Mouse (Mus musculus): ENCODE data around the gene Ermard. TPM values are rescaled to one million over a fixed set of nuclear protein-coding genes. Genes with fewer than 3 reads are reported as not detected.

The Ermard gene
- polyA plus RNA-seq (2012; rRNA removed), result 69.0 and 96.8 TPM in 2 replicates

DNA sequence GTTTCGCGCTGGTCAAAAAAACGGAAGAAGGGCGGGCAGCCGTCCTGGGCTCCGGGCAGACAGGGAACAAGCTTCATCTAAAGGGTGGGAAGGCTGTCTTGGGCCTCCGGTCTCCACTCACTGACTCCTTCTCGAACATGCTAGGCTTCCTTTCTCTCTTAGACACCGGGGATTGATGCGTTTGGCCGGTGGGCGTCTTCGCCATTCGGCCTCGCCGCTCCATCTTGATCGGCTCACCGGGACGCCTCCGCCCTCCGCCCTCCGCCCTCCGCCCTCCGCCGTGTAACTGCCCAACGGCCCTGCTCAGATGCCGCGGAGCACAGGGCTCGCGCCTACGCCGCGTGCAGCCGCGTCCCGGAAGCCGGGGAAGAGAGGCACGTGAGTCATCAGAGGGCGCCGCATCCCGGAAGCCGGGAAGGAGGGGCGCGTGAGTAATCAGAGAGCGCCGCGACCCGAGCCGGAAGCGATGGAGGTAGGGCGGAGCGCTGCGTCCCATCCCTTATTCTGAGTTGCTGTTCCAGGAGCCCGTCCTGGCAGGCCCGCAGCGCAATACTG is at the start of gene Ermard, which contains the start of the genes Tcte3 and Gm3448:
Ermard (plus strand) TSS at position 34 of the 555 bp plus-strand sequence.
Tcte3 (minus strand) TSS at position 314 of the 555 bp plus-strand sequence.
Gm3448 (minus strand) TSS at position 363 of the 555 bp plus-strand sequence.

DNA sequence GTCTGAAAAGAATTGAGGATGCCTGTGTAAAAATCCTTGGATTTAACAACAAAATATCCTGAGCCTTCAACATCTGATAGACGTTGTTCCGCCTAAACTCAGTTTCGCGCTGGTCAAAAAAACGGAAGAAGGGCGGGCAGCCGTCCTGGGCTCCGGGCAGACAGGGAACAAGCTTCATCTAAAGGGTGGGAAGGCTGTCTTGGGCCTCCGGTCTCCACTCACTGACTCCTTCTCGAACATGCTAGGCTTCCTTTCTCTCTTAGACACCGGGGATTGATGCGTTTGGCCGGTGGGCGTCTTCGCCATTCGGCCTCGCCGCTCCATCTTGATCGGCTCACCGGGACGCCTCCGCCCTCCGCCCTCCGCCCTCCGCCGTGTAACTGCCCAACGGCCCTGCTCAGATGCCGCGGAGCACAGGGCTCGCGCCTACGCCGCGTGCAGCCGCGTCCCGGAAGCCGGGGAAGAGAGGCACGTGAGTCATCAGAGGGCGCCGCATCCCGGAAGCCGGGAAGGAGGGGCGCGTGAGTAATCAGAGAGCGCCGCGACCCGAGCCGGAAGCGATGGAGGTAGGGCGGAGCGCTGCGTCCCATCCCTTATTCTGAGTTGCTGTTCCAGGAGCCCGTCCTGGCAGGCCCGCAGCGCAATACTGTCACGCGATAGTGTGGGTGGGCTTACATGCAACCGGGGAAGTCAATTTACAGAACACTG is 31.1 kb upstream of the Ermard start, which contains the start of gene Gm3435:
Gm3435 (plus strand) TSS at position 471 of the 708 bp plus-strand sequence.

Other genes with a start within 250 kb of the Ermard start
- gene Wdr27, start 98.0 kb upstream of the Ermard start, polyA plus RNA-seq (2012; rRNA removed), result 2.0 and 3.8 TPM in 2 replicates
- gene 1600012H06Rik, start 98.0 kb upstream of the Ermard start, polyA plus RNA-seq (2012; rRNA removed), result 19.8 and 22.3 TPM in 2 replicates
- 86.6 and 89.9 TPM in 2 replicates for gene Phf10, start 79.9 kb upstream of the Ermard start, polyA plus RNA-seq (2012; rRNA removed)
- 14.2 and 19.5 TPM in 2 replicates for gene 9030025P20Rik, start 62.7 kb upstream of the Ermard start, polyA plus RNA-seq (2012; rRNA removed)
- gene Gm3417, start 62.4 kb upstream of the Ermard start, polyA plus RNA-seq (2012; rRNA removed), result 0.72 TPM in 1 of 2 replicates, not detected in the other
- gene Gm3435, start 31.0 kb upstream of the Ermard start, polyA plus RNA-seq (2012; rRNA removed), result 6.1 and 7.0 TPM in 2 replicates
- gene Tcte3, start 280 bp downstream of the Ermard start, polyA plus RNA-seq (2012; rRNA removed), result 0.35 TPM in 1 of 2 replicates, not detected in the other
- gene Gm3448, start 329 bp downstream of the Ermard start, polyA plus RNA-seq (2012; rRNA removed), result 3.3 and 4.2 TPM in 2 replicates